Comparison of ENCODE assay signal across 25 mouse cellular contexts in the genomic region with DNA sequence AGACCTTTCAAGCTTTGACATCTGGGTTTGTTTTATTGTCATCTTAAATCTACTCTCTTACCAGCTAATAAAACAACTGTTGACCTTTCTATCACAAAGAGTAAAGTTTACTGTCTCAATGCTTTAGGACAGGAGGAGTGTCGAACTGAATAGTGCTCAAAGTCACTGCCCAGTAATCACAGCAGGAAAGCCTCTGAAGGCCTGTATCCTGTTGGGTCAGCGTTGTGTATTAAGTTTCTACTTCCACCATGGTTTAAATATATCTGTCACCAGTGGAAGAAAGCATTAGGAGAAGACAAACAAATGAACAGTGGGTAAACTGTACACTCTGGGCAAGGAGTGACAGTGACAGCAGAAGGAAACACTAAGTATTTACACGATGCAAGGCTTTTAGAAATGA.
DNase-seq lines count a peak whose midpoint lies in the region; ATAC-seq and TF ChIP-seq lines count a peak whose summit lies in the region.
"Had no signal": no experiment of that assay in that cellular context is flagged by ENCODE, and none has a peak within 500 bp of the region (broad histone marks: within the 10 kb centered on the region; RNA-seq: fewer than 3 reads in every experiment).

No protein-coding gene starts in this region.

- DNase-seq in kidney, postnatal 14 days, result no peak
- peak; percentile 76 for DNase-seq in kidney, postnatal 0 days (ENCODE audit: low spot score)
- no peak for DNase-seq in kidney, postnatal 36 days
- DNase-seq in lung, adult 2 months, result no peak
- DNase-seq: adrenal gland, postnatal 10 days; adrenal gland, postnatal 36 days; B cell, adult 2 months; cerebellum, adult 18-20 months; cerebellum, adult 9-10 months; cerebellum, postnatal 14 days; gastrocnemius, postnatal 10 days; gastrocnemius, postnatal 36 days; heart, adult 2 months; heart, postnatal 14 days; heart, postnatal 4 days had no signal

- no peak overlapping the region for H3K4me2 ChIP-seq in kidney, embryonic 14.5 days (replicated peaks; ENCODE audit: low read depth, low read length)
- H3K4me2 ChIP-seq in kidney, postnatal 0 days (ENCODE audit: low read length), result no peak overlapping the region
- H3K4me2 ChIP-seq in lung, embryonic 16.5 days (ENCODE audit: low read depth, low read length), result no peak overlapping the region
- H3K4me2 ChIP-seq: forebrain, embryonic 13.5 days; heart, embryonic 13.5 days had no signal

- peak overlapping the region; percentile 19; the same call in 1 of the 2 replicates for H3K27ac ChIP-seq in kidney, embryonic 14.5 days (ENCODE audit: low read depth, low read length)
- H3K27ac ChIP-seq in kidney, postnatal 0 days, result peak overlapping the region; percentile 58
- peak overlapping the region; percentile 20; the same call in 1 of the 2 replicates for H3K27ac ChIP-seq in lung, embryonic 16.5 days (ENCODE audit: low read length)
- H3K27ac ChIP-seq: forebrain, embryonic 10.5 days; forebrain, embryonic 13.5 days; heart, adult 2 months; heart, embryonic 10.5 days; heart, embryonic 13.5 days had no signal

- WGBS in kidney, embryonic 14.5 days, result 15% methylated on average over 3 of the region's 3 CpGs
- WGBS in kidney, postnatal 0 days, result 21% methylated on average over 3 of the region's 3 CpGs
- 42% methylated on average over 3 of the region's 3 CpGs for WGBS in lung, embryonic 16.5 days
- WGBS in lung, adult 2 months, result 18% methylated on average over 3 of the region's 3 CpGs

- H3K9ac ChIP-seq in kidney, embryonic 14.5 days (ENCODE audit: low read depth, low read length), result no peak overlapping the region
- H3K9ac ChIP-seq in kidney, postnatal 0 days (ENCODE audit: low read depth, low read length), result no peak overlapping the region
- H3K9ac ChIP-seq in lung, embryonic 16.5 days (ENCODE audit: low read length), result no peak overlapping the region
- H3K9ac ChIP-seq: forebrain, embryonic 13.5 days; heart, embryonic 13.5 days had no signal

- TF ChIP-seq CTCF in kidney, postnatal 0 days (IDR thresholded peaks at IDR 0.05; ENCODE audit: low read depth), result no peak
- no peak for TF ChIP-seq CTCF in lung, adult 2 months (IDR thresholded peaks at IDR 0.05; ENCODE audit: insufficient read depth, low read length)

- no peak overlapping the region for H3K4me3 ChIP-seq in kidney, embryonic 14.5 days (ENCODE audit: low read length)
- no peak overlapping the region for H3K4me3 ChIP-seq in kidney, postnatal 0 days (replicated peaks; ENCODE audit: low read depth, low read length)
- H3K4me3 ChIP-seq in lung, embryonic 16.5 days (ENCODE audit: low read length), result no peak overlapping the region
- H3K4me3 ChIP-seq in lung, adult 2 months (replicated peaks; ENCODE audit: extremely low read depth, low read depth, low read length), result no peak overlapping the region
- H3K4me3 ChIP-seq: forebrain, embryonic 10.5 days; forebrain, embryonic 13.5 days; heart, adult 2 months; heart, embryonic 10.5 days; heart, embryonic 13.5 days had no signal

- H3K27me3 ChIP-seq in kidney, embryonic 14.5 days (ENCODE audit: control insufficient read depth, insufficient read depth, low read length), result no peaks in the 10 kb centered on the region
- H3K27me3 ChIP-seq in kidney, postnatal 0 days (ENCODE audit: insufficient read depth, low read length), result no peaks in the 10 kb centered on the region
- no peaks in the 10 kb centered on the region for H3K27me3 ChIP-seq in lung, embryonic 16.5 days (ENCODE audit: control insufficient read depth, insufficient read depth, low read depth, low read length)
- H3K27me3 ChIP-seq: CH12.LX; forebrain, embryonic 13.5 days; heart, embryonic 13.5 days; Patski had no signal

- peaks cover 61% of the 10 kb centered on the region for H3K36me3 ChIP-seq in kidney, embryonic 14.5 days (ENCODE audit: control insufficient read depth, insufficient read depth, low read length)
- H3K36me3 ChIP-seq in kidney, postnatal 0 days (ENCODE audit: insufficient read depth, low read length), result peaks cover 31% of the 10 kb centered on the region
- peaks cover 26% of the 10 kb centered on the region for H3K36me3 ChIP-seq in lung, embryonic 16.5 days (ENCODE audit: control insufficient read depth, insufficient read depth, low read length)
- H3K36me3 ChIP-seq: G1E had no signal

- no peak for TF ChIP-seq POLR2A in lung, adult 2 months (IDR thresholded peaks at IDR 0.05; ENCODE audit: borderline replicate concordance, extremely low read depth, low read depth, low read length)

- peak; percentile 88; the same call in 1 of the 2 replicates for ATAC-seq in kidney, embryonic 14.5 days (ENCODE audit: low FRiP score, low TSS enrichment)
- ATAC-seq in kidney, postnatal 0 days (replicated peaks; ENCODE audit: low FRiP score, low read depth), result no peak
- peak; percentile 54 for ATAC-seq in lung, embryonic 16.5 days (ENCODE audit: low read depth)
- ATAC-seq: forebrain, embryonic 13.5 days; forebrain, embryonic 16.5 days; Patski had no signal

- H3K9me3 ChIP-seq in kidney, embryonic 14.5 days (ENCODE audit: control insufficient read depth, low read length), result no peaks in the 10 kb centered on the region
- H3K9me3 ChIP-seq in kidney, postnatal 0 days (replicated peaks; ENCODE audit: low read length), result no peaks in the 10 kb centered on the region
- H3K9me3 ChIP-seq in lung, embryonic 16.5 days (ENCODE audit: control insufficient read depth, low read length), result no peaks in the 10 kb centered on the region
- H3K9me3 ChIP-seq: forebrain, embryonic 10.5 days; forebrain, embryonic 13.5 days; heart, embryonic 10.5 days; heart, embryonic 13.5 days had no signal

- H3K4me1 ChIP-seq in kidney, embryonic 14.5 days (ENCODE audit: control insufficient read depth, insufficient read depth, low read length), result peaks cover 5% of the 10 kb centered on the region
- no peaks in the 10 kb centered on the region; the same call in 1 of the 2 replicates for H3K4me1 ChIP-seq in kidney, postnatal 0 days (replicated peaks; ENCODE audit: insufficient read depth, low read length)
- peaks cover 6% of the 10 kb centered on the region for H3K4me1 ChIP-seq in lung, embryonic 16.5 days (replicated peaks; ENCODE audit: control insufficient read depth, insufficient read depth, low read length)
- H3K4me1 ChIP-seq in lung, adult 2 months (ENCODE audit: control insufficient read depth, insufficient read depth, low read length), result peaks cover 23% of the 10 kb centered on the region
- H3K4me1 ChIP-seq: forebrain, embryonic 13.5 days had no signal
